In genomic region chr8:103166623-103167316, GRCm38 (mm10) we compare ENCODE assay signal across 15 mouse cellular contexts.
DNase-seq lines count a peak whose midpoint lies in the region; ATAC-seq and TF ChIP-seq lines count a peak whose summit lies in the region.
"Had no signal": no experiment of that assay in that cellular context is flagged by ENCODE, and none has a peak within 500 bp of the region (broad histone marks: within the 10 kb centered on the region; RNA-seq: fewer than 3 reads in every experiment).

No protein-coding gene starts in this region.

- H3K36me3 ChIP-seq in forebrain, embryonic 12.5 days (replicated peaks): no peaks in the 10 kb centered on the region
- H3K36me3 ChIP-seq in forebrain, postnatal 0 days (ENCODE audit: insufficient read depth): no peaks in the 10 kb centered on the region
- no peaks in the 10 kb centered on the region for H3K36me3 ChIP-seq in forebrain, embryonic 15.5 days
- H3K36me3 ChIP-seq in midbrain, embryonic 14.5 days (ENCODE audit: control insufficient read depth, insufficient read depth, low read length): no peaks in the 10 kb centered on the region
- H3K36me3 ChIP-seq in intestine, postnatal 0 days (ENCODE audit: control insufficient read depth, insufficient read depth): no peaks in the 10 kb centered on the region
- H3K36me3 ChIP-seq: embryonic facial prominence, embryonic 13.5 days; heart, embryonic 12.5 days; liver, embryonic 15.5 days had no signal

- no peak for DNase-seq in forebrain, postnatal 0 days
- DNase-seq in embryo, embryonic 10 days (ENCODE audit: low spot score): peak; percentile 29
- DNase-seq in midbrain, embryonic 14.5 days: peak; percentile 22
- no peak for DNase-seq in testis, postnatal 10 days (ENCODE audit: low spot score)
- no peak for DNase-seq in layer of hippocampus, adult 9-11 months
- DNase-seq: cerebellum, adult 9-10 months; gastrocnemius, postnatal 25 days; heart, postnatal 4 days; thymus, adult 18-20 months had no signal

- H3K4me2 ChIP-seq in forebrain, embryonic 12.5 days: no peak overlapping the region
- H3K4me2 ChIP-seq in forebrain, postnatal 0 days (ENCODE audit: low read depth): no peak overlapping the region
- H3K4me2 ChIP-seq in forebrain, embryonic 15.5 days (replicated peaks): no peak overlapping the region
- no peak overlapping the region for H3K4me2 ChIP-seq in midbrain, embryonic 14.5 days (ENCODE audit: low read length)
- H3K4me2 ChIP-seq in intestine, postnatal 0 days (replicated peaks; ENCODE audit: low read depth): no peak overlapping the region
- H3K4me2 ChIP-seq: embryonic facial prominence, embryonic 13.5 days; heart, embryonic 12.5 days; liver, embryonic 15.5 days had no signal

- TF ChIP-seq CTCF in forebrain, postnatal 0 days (IDR thresholded peaks at IDR 0.05; ENCODE audit: low read depth): no peak
- no peak for TF ChIP-seq CTCF in intestine, postnatal 0 days (IDR thresholded peaks at IDR 0.05; ENCODE audit: low read depth)

- no peaks in the 10 kb centered on the region; the same call in 1 of the 2 replicates for H3K4me1 ChIP-seq in forebrain, embryonic 12.5 days
- H3K4me1 ChIP-seq in forebrain, postnatal 0 days (ENCODE audit: insufficient read depth): no peaks in the 10 kb centered on the region
- H3K4me1 ChIP-seq in forebrain, embryonic 15.5 days: no peaks in the 10 kb centered on the region
- H3K4me1 ChIP-seq in midbrain, embryonic 14.5 days (ENCODE audit: control insufficient read depth, insufficient read depth, low read length): no peaks in the 10 kb centered on the region
- no peaks in the 10 kb centered on the region for H3K4me1 ChIP-seq in intestine, postnatal 0 days (replicated peaks; ENCODE audit: control insufficient read depth, insufficient read depth, low read length)
- H3K4me1 ChIP-seq: heart, embryonic 12.5 days; liver, embryonic 15.5 days had no signal

- peak; percentile 60; the same call in 1 of the 2 replicates for ATAC-seq in forebrain, embryonic 12.5 days (ENCODE audit: low FRiP score)
- ATAC-seq in forebrain, postnatal 0 days: no peak
- peak; percentile 53 for ATAC-seq in forebrain, embryonic 15.5 days (replicated peaks)
- peak; percentile 55; the same call in 1 of the 2 replicates for ATAC-seq in midbrain, embryonic 14.5 days (ENCODE audit: low FRiP score, low TSS enrichment)
- no peak for ATAC-seq in intestine, postnatal 0 days

- no peaks in the 10 kb centered on the region for H3K9me3 ChIP-seq in forebrain, embryonic 12.5 days
- H3K9me3 ChIP-seq in forebrain, postnatal 0 days (ENCODE audit: low read length): no peaks in the 10 kb centered on the region
- no peaks in the 10 kb centered on the region for H3K9me3 ChIP-seq in forebrain, embryonic 15.5 days
- H3K9me3 ChIP-seq in midbrain, embryonic 14.5 days (ENCODE audit: control insufficient read depth, low read length): no peaks in the 10 kb centered on the region
- H3K9me3 ChIP-seq in intestine, postnatal 0 days (ENCODE audit: control insufficient read depth): no peaks in the 10 kb centered on the region
- H3K9me3 ChIP-seq: embryonic facial prominence, embryonic 13.5 days; heart, embryonic 12.5 days; liver, embryonic 15.5 days had no signal

- no peaks in the 10 kb centered on the region for H3K27me3 ChIP-seq in forebrain, embryonic 12.5 days
- no peaks in the 10 kb centered on the region for H3K27me3 ChIP-seq in forebrain, postnatal 0 days (ENCODE audit: insufficient read depth, low read length)
- no peaks in the 10 kb centered on the region for H3K27me3 ChIP-seq in forebrain, embryonic 15.5 days
- H3K27me3 ChIP-seq in midbrain, embryonic 14.5 days (ENCODE audit: control insufficient read depth, insufficient read depth, low read length): no peaks in the 10 kb centered on the region
- no peaks in the 10 kb centered on the region for H3K27me3 ChIP-seq in intestine, postnatal 0 days (replicated peaks; ENCODE audit: control insufficient read depth, insufficient read depth, low read length)
- H3K27me3 ChIP-seq: embryonic facial prominence, embryonic 13.5 days; heart, embryonic 12.5 days; liver, embryonic 15.5 days had no signal

- no peak overlapping the region for H3K9ac ChIP-seq in forebrain, embryonic 12.5 days
- H3K9ac ChIP-seq in forebrain, postnatal 0 days: no peak overlapping the region
- no peak overlapping the region for H3K9ac ChIP-seq in forebrain, embryonic 15.5 days (replicated peaks)
- H3K9ac ChIP-seq in midbrain, embryonic 14.5 days (replicated peaks; ENCODE audit: low read length): no peak overlapping the region
- no peak overlapping the region for H3K9ac ChIP-seq in intestine, postnatal 0 days (ENCODE audit: low read depth, low read length)
- H3K9ac ChIP-seq: embryonic facial prominence, embryonic 13.5 days; heart, embryonic 12.5 days; liver, embryonic 15.5 days had no signal

- no peak overlapping the region for H3K27ac ChIP-seq in forebrain, embryonic 12.5 days
- no peak overlapping the region for H3K27ac ChIP-seq in forebrain, postnatal 0 days (ENCODE audit: low read depth, low read length)
- H3K27ac ChIP-seq in forebrain, embryonic 15.5 days (replicated peaks): no peak overlapping the region
- H3K27ac ChIP-seq in midbrain, embryonic 14.5 days (replicated peaks; ENCODE audit: low read depth, low read length): no peak overlapping the region
- H3K27ac ChIP-seq in intestine, postnatal 0 days (ENCODE audit: low read depth, low read length): no peak overlapping the region
- H3K27ac ChIP-seq: embryonic facial prominence, embryonic 13.5 days; liver, embryonic 15.5 days had no signal

- H3K4me3 ChIP-seq in forebrain, embryonic 12.5 days (replicated peaks): no peak overlapping the region
- H3K4me3 ChIP-seq in forebrain, postnatal 0 days (ENCODE audit: low read depth, low read length): no peak overlapping the region
- no peak overlapping the region for H3K4me3 ChIP-seq in forebrain, embryonic 15.5 days
- no peak overlapping the region for H3K4me3 ChIP-seq in midbrain, embryonic 14.5 days (replicated peaks; ENCODE audit: low read depth, low read length)
- H3K4me3 ChIP-seq in intestine, postnatal 0 days (ENCODE audit: low read depth, low read length): no peak overlapping the region
- H3K4me3 ChIP-seq: embryonic facial prominence, embryonic 13.5 days; heart, embryonic 12.5 days; liver, embryonic 15.5 days had no signal

- WGBS in forebrain, embryonic 12.5 days: 51% methylated on average over 7 of the region's 7 CpGs
- WGBS in forebrain, postnatal 0 days: 39% methylated on average over 7 of the region's 7 CpGs
- 41% methylated on average over 7 of the region's 7 CpGs for WGBS in forebrain, embryonic 15.5 days
- 48% methylated on average over 7 of the region's 7 CpGs for WGBS in midbrain, embryonic 14.5 days
- WGBS in intestine, postnatal 0 days: 77% methylated on average over 7 of the region's 7 CpGs

Comparison
In these comparisons a context has a peak if more than half of its experiments do, and no peak if none do; other contexts are left out.
1. ATAC-seq: peak in forebrain, embryonic 12.5 days (single experiment), forebrain, embryonic 15.5 days (single experiment) and midbrain, embryonic 14.5 days (single experiment); none in forebrain, postnatal 0 days (single experiment) and intestine, postnatal 0 days (single experiment).
2. DNase-seq: peak in embryo, embryonic 10 days (single experiment) and midbrain, embryonic 14.5 days (single experiment); none in forebrain, postnatal 0 days (single experiment), testis, postnatal 10 days (single experiment) and layer of hippocampus, adult 9-11 months (single experiment).